Mouse (Mus musculus) liver, adult 2 months (tissue): Measurements from ENCODE around the gene Retreg1. TPM values are rescaled to one million over a fixed set of nuclear protein-coding genes. Genes with fewer than 3 reads are reported as not detected.
A peak's percentile ranks its signal among the peaks of the same experiment; 100 is the strongest.

Experiments
- DNase-seq: peaks from one replicate; pipeline ENCODE4 v3.0.0-alpha.2; 2011; ENCODE audit warnings: low read depth, low spot score; ENCODE audit errors: extremely low read depth
- H3K27ac ChIP-seq: fragments of 200-500 bp; replicated peaks from 2 replicates; pipeline ENCODE4 v1.5.1; 2012; ENCODE audit warnings: low read depth, mild to moderate bottlenecking, control low read depth, inconsistent platforms, low read length; ENCODE audit not compliant: insufficient read depth
- H3K27me3 ChIP-seq: fragments of 200-500 bp; 2 replicates; pipeline ENCODE4 v1.6.1; 2012; ENCODE audit warnings: mild to moderate bottlenecking, moderate library complexity, low read length, inconsistent platforms; ENCODE audit not compliant: control insufficient read depth, insufficient read depth
- H3K36me3 ChIP-seq: fragments of 200-500 bp; 2 replicates; pipeline ENCODE4 v1.6.1; 2012; ENCODE audit warnings: low read length, inconsistent platforms; ENCODE audit not compliant: control insufficient read depth, insufficient read depth
- H3K4me1 ChIP-seq: fragments of 200-500 bp; 2 replicates; pipeline ENCODE4 v1.6.1; 2011; ENCODE audit warnings: low read length; ENCODE audit not compliant: control insufficient read depth, insufficient read depth
- H3K4me3 ChIP-seq: fragments of 200-500 bp; 2 replicates; pipeline ENCODE4 v1.5.1; 2011; ENCODE audit warnings: low read depth, mild to moderate bottlenecking, control low read depth, low read length, moderate library complexity; ENCODE audit not compliant: insufficient read depth
- H3K79me2 ChIP-seq: fragments of 200-500 bp; 2 replicates; pipeline ENCODE4 v1.6.1; 2012; ENCODE audit warnings: inconsistent platforms, mild to moderate bottlenecking, low read length, moderate library complexity; ENCODE audit not compliant: control insufficient read depth, insufficient read depth
- H3K9ac ChIP-seq: fragments of 200-500 bp; 2 replicates; pipeline ENCODE4 v1.6.1; 2012; ENCODE audit warnings: low read depth, mild to moderate bottlenecking, control low read depth, inconsistent platforms, low read length
- CTCF ChIP-seq: fragments of 200-500 bp; IDR thresholded peaks from 2 replicates; pipeline ENCODE4 v1.5.1; 2011; ENCODE audit warnings: low read depth, low read length, control low read depth
- POLR2A ChIP-seq: fragments of 200-500 bp; IDR thresholded peaks from 2 replicates; pipeline ENCODE4 v1.6.1; 2011; ENCODE audit warnings: low read length, control low read depth; ENCODE audit not compliant: insufficient read depth; ENCODE audit errors: extremely low read depth
- WGBS: fragments of 180-500 bp; shearing (Covaris S2); methylation state at CpG from one replicate; pipeline ENCODE4 v1.1.7; 2018; 5-methylcytosine and 5-hydroxymethylcytosine counted together
- polyA plus RNA-seq: library from polyadenylated mRNA; depleted of rRNA; stranded (reverse); fragments of >200 nt; gene quantifications from 2 replicates; pipeline ENCODE4 v1.2.3, GENCODE M21; 2012
- total RNA-seq: library from RNA; depleted of rRNA; stranded (reverse); fragments of >200 nt; gene quantifications from 2 replicates; pipeline ENCODE4 v1.2.3, GENCODE M21; 2014

The Retreg1 gene
- total and polyA plus RNA-seq, 2 experiments = 16.1 to 176 TPM

- no peak for DNase-seq
- Histone ChIP-seq H3K27me3 (no peaks in the 10 kb centered on the region), H3K27ac (no peak overlapping the region), H3K79me2 (peaks cover 40% of the 10 kb centered on the region; the same call in 1 of the 2 replicates), H3K4me1 (peaks cover 9% of the 10 kb centered on the region), H3K36me3 (no peaks in the 10 kb centered on the region), H3K4me3 (no peak overlapping the region), H3K9ac (no peak overlapping the region)
- 81% methylated on average over 4 of the region's 4 CpGs for WGBS
- TF ChIP-seq CTCF (no peak), POLR2A (no peak)
These were observed 108.1 kb downstream of the Retreg1 start for GRCm38 (mm10) chr15:25951037-25951436.

GRCm38 (mm10) chr15:25956001-25956400, 113.0 kb downstream of the Retreg1 start:
- WGBS = 85% methylated on average over 5 of the region's 5 CpGs

GRCm38 (mm10) chr15:25956422-25957117, 113.6 kb downstream of the Retreg1 start:
- Histone ChIP-seq H3K27ac (no peak overlapping the region), H3K79me2 (peaks cover 13% of the 10 kb centered on the region; the same call in 1 of the 2 replicates), H3K36me3 (peaks cover 2% of the 10 kb centered on the region; the same call in 1 of the 2 replicates), H3K9ac (no peak overlapping the region), H3K4me1 (no peaks in the 10 kb centered on the region), H3K4me3 (no peak overlapping the region), H3K27me3 (no peaks in the 10 kb centered on the region)
- no peak for DNase-seq
- WGBS = 65% methylated on average over 11 of the region's 11 CpGs
- TF ChIP-seq CTCF (no peak), POLR2A (no peak)

More at GRCm38 (mm10) chr15:25956001-25956400, 113.0 kb downstream of the Retreg1 start:
- H3K36me3 ChIP-seq = peaks cover 2% of the 10 kb centered on the region; the same call in 1 of the 2 replicates
- H3K27me3 ChIP-seq = no peaks in the 10 kb centered on the region
- peaks cover 15% of the 10 kb centered on the region; the same call in 1 of the 2 replicates for H3K79me2 ChIP-seq
- TF ChIP-seq POLR2A (no peak), CTCF (no peak)
- H3K4me3 ChIP-seq = no peak overlapping the region
- H3K9ac ChIP-seq = no peak overlapping the region
- no peak for DNase-seq
- H3K27ac ChIP-seq = no peak overlapping the region
- H3K4me1 ChIP-seq = no peaks in the 10 kb centered on the region

GRCm38 (mm10) chr15:25957651-25958050, 114.7 kb downstream of the Retreg1 start:
- no peak overlapping the region for H3K9ac ChIP-seq
- H3K27me3 ChIP-seq = no peaks in the 10 kb centered on the region
- DNase-seq = no peak
- H3K4me3 ChIP-seq = no peak overlapping the region
- no peak overlapping the region for H3K27ac ChIP-seq
- WGBS = 70% methylated on average over 10 of the region's 10 CpGs
- TF ChIP-seq POLR2A = no peak
- TF ChIP-seq CTCF = no peak
- H3K4me1 ChIP-seq = no peaks in the 10 kb centered on the region
- peaks cover 2% of the 10 kb centered on the region; the same call in 1 of the 2 replicates for H3K36me3 ChIP-seq
- H3K79me2 ChIP-seq = peaks cover 13% of the 10 kb centered on the region; the same call in 1 of the 2 replicates

GRCm38 (mm10) chr15:25959375-25959774, 116.4 kb downstream of the Retreg1 start:
- Histone ChIP-seq H3K9ac (no peak overlapping the region), H3K4me3 (no peak overlapping the region), H3K4me1 (no peaks in the 10 kb centered on the region), H3K27me3 (no peaks in the 10 kb centered on the region), H3K36me3 (peaks cover 7% of the 10 kb centered on the region), H3K27ac (no peak overlapping the region), H3K79me2 (peaks cover 11% of the 10 kb centered on the region; the same call in 1 of the 2 replicates)
- TF ChIP-seq CTCF = no peak
- no peak for TF ChIP-seq POLR2A
- 30% methylated on average over 5 of the region's 5 CpGs for WGBS
- DNase-seq = peak; percentile 46

- H3K36me3 ChIP-seq = peaks cover 15% of the 10 kb centered on the region
- H3K9ac ChIP-seq = no peak overlapping the region
- no peak overlapping the region for H3K4me3 ChIP-seq
- no peaks in the 10 kb centered on the region for H3K27me3 ChIP-seq
- H3K79me2 ChIP-seq = peaks cover 9% of the 10 kb centered on the region; the same call in 1 of the 2 replicates
- DNase-seq = no peak
- no peak for TF ChIP-seq CTCF
- TF ChIP-seq POLR2A = no peak
- no peak overlapping the region for H3K27ac ChIP-seq
- no peaks in the 10 kb centered on the region for H3K4me1 ChIP-seq
- 88% methylated on average over 5 of the region's 5 CpGs for WGBS
These were observed 117.3 kb downstream of the Retreg1 start for GRCm38 (mm10) chr15:25960231-25960630.
